In genomic region chr10:98699579-98699978, GRCm38 (mm10) we compare ENCODE assay signal across 27 mouse cellular contexts.
DNase-seq lines count a peak whose midpoint lies in the region; ATAC-seq and TF ChIP-seq lines count a peak whose summit lies in the region.
"Had no signal": no experiment of that assay in that cellular context is flagged by ENCODE, and none has a peak within 500 bp of the region (broad histone marks: within the 10 kb centered on the region; RNA-seq: fewer than 3 reads in every experiment).

No protein-coding gene starts in this region.

- H3K27me3 ChIP-seq in lung, embryonic 16.5 days (ENCODE audit: control insufficient read depth, insufficient read depth, low read depth, low read length), result no peaks in the 10 kb centered on the region
- H3K27me3 ChIP-seq: embryonic facial prominence, embryonic 12.5 days; embryonic facial prominence, embryonic 15.5 days; heart, embryonic 13.5 days; hindbrain, embryonic 12.5 days; hindbrain, embryonic 15.5 days; Patski had no signal

- peak overlapping the region; percentile 13; the same call in 1 of the 2 replicates for H3K27ac ChIP-seq in gastrocnemius, adult 2 months
- no peak overlapping the region for H3K27ac ChIP-seq in lung, embryonic 16.5 days (ENCODE audit: low read length)
- H3K27ac ChIP-seq: embryonic facial prominence, embryonic 12.5 days; embryonic facial prominence, embryonic 15.5 days; heart, adult 2 months; heart, embryonic 10.5 days; heart, embryonic 13.5 days; hindbrain, embryonic 12.5 days; hindbrain, embryonic 15.5 days had no signal

- H3K36me3 ChIP-seq in lung, embryonic 16.5 days (ENCODE audit: control insufficient read depth, insufficient read depth, low read length), result no peaks in the 10 kb centered on the region
- H3K36me3 ChIP-seq: embryonic facial prominence, embryonic 12.5 days; embryonic facial prominence, embryonic 15.5 days; G1E; heart, embryonic 10.5 days; heart, embryonic 13.5 days; hindbrain, embryonic 12.5 days; hindbrain, embryonic 15.5 days had no signal

- WGBS in lung, embryonic 16.5 days, result 60% methylated on average over 4 of the region's 4 CpGs

- H3K4me2 ChIP-seq in lung, embryonic 16.5 days (ENCODE audit: low read depth, low read length), result no peak overlapping the region
- H3K4me2 ChIP-seq: embryonic facial prominence, embryonic 12.5 days; embryonic facial prominence, embryonic 15.5 days; heart, embryonic 13.5 days; hindbrain, embryonic 12.5 days; hindbrain, embryonic 15.5 days had no signal

- ATAC-seq in lung, embryonic 16.5 days (ENCODE audit: low read depth), result peak; percentile 57
- ATAC-seq: forebrain, embryonic 14.5 days; forebrain, postnatal 0 days had no signal

- no peak for TF ChIP-seq CTCF in gastrocnemius, adult 2 months (IDR thresholded peaks at IDR 0.05)

- H3K4me1 ChIP-seq in lung, embryonic 16.5 days (replicated peaks; ENCODE audit: control insufficient read depth, insufficient read depth, low read length), result no peaks in the 10 kb centered on the region
- H3K4me1 ChIP-seq: embryonic facial prominence, embryonic 12.5 days; embryonic facial prominence, embryonic 15.5 days; hindbrain, embryonic 12.5 days; hindbrain, embryonic 15.5 days had no signal

- H3K4me3 ChIP-seq in gastrocnemius, adult 2 months, result no peak overlapping the region
- no peak overlapping the region for H3K4me3 ChIP-seq in lung, embryonic 16.5 days (ENCODE audit: low read length)
- H3K4me3 ChIP-seq: embryonic facial prominence, embryonic 12.5 days; embryonic facial prominence, embryonic 15.5 days; heart, adult 2 months; heart, embryonic 10.5 days; heart, embryonic 13.5 days; hindbrain, embryonic 12.5 days; hindbrain, embryonic 15.5 days had no signal

- H3K9ac ChIP-seq in lung, embryonic 16.5 days (ENCODE audit: low read length), result no peak overlapping the region
- H3K9ac ChIP-seq: embryonic facial prominence, embryonic 12.5 days; embryonic facial prominence, embryonic 15.5 days; forebrain, postnatal 0 days; heart, embryonic 13.5 days; hindbrain, embryonic 12.5 days; hindbrain, embryonic 15.5 days had no signal

- intact Hi-C loops in gastrocnemius, adult 2 months (cut with DNase I), result no loop called here

- DNase-seq in gastrocnemius, adult 2 months, result no peak
- no peak for DNase-seq in gastrocnemius, adult 18-20 months (ENCODE audit: low spot score)
- DNase-seq in lung, postnatal 14 days, result no peak
- peak; percentile 27 for DNase-seq in lung, postnatal 36 days
- DNase-seq in lung, adult 18-20 months, result no peak
- DNase-seq: adrenal gland, adult 2 months; adrenal gland, postnatal 14 days; cerebellum, adult 11 months; cerebellum, adult 2 months; cerebellum, adult 9-11 months; cerebellum, postnatal 25 days; forebrain, postnatal 0 days; gastrocnemius, postnatal 10 days; gastrocnemius, postnatal 36 days; heart, adult 2 months; heart, postnatal 14 days; heart, postnatal 4 days had no signal

- no peaks in the 10 kb centered on the region for H3K9me3 ChIP-seq in lung, embryonic 16.5 days (ENCODE audit: control insufficient read depth, low read length)
- H3K9me3 ChIP-seq: embryonic facial prominence, embryonic 12.5 days; embryonic facial prominence, embryonic 15.5 days; G1E; heart, embryonic 10.5 days; heart, embryonic 13.5 days; hindbrain, embryonic 12.5 days; hindbrain, embryonic 15.5 days had no signal
